Mouse (Mus musculus) forebrain, embryonic 12.5 days (tissue): ENCODE data around the gene Psat1. TPM values are rescaled to one million over a fixed set of nuclear protein-coding genes. Genes with fewer than 3 reads are reported as not detected.

Source experiments
- ATAC-seq: fragments of 200-750 bp; cut with Nextera tagmentation; 2 replicates; pipeline ENCODE4 v1.8.0; 2017; ENCODE audit warnings: moderate TSS enrichment; ENCODE audit not compliant: low FRiP score
- H3K27ac ChIP-seq: fragments of 300-500 bp; sonication (generic); 2 replicates; pipeline ENCODE4 v1.5.1; 2016; ENCODE audit warnings: mild to moderate bottlenecking
- H3K27me3 ChIP-seq: fragments of 300-500 bp; sonication (generic); 2 replicates; pipeline ENCODE4 v1.6.1; 2016; ENCODE audit warnings: mild to moderate bottlenecking
- H3K36me3 ChIP-seq: fragments of 300-500 bp; sonication (generic); replicated peaks from 2 replicates; pipeline ENCODE4 v1.6.1; 2016; ENCODE audit warnings: mild to moderate bottlenecking
- H3K4me1 ChIP-seq: fragments of 300-500 bp; sonication (generic); 2 replicates; pipeline ENCODE4 v1.6.1; 2016
- H3K4me2 ChIP-seq: fragments of 300-500 bp; sonication (generic); 2 replicates; pipeline ENCODE4 v1.6.1; 2016; ENCODE audit warnings: mild to moderate bottlenecking, moderate library complexity
- H3K4me3 ChIP-seq: fragments of 300-500 bp; sonication (generic); replicated peaks from 2 replicates; pipeline ENCODE4 v1.5.1; 2016; ENCODE audit warnings: mild to moderate bottlenecking
- H3K9ac ChIP-seq: fragments of 300-500 bp; sonication (generic); 2 replicates; pipeline ENCODE4 v1.6.1; 2016; ENCODE audit warnings: mild to moderate bottlenecking
- H3K9me3 ChIP-seq: fragments of 300-500 bp; sonication (generic); 2 replicates; pipeline ENCODE4 v1.6.1; 2016
- WGBS: fragments of 180-500 bp; shearing (Covaris S2); methylation state at CpG from one replicate; pipeline ENCODE4 v1.1.7; 2016; 5-methylcytosine and 5-hydroxymethylcytosine counted together
- polyA plus RNA-seq: library from polyadenylated mRNA; unstranded; fragments of >200 nt; fragmentation: Nextera tagmentation; extraction: Ambion mirVana; gene quantifications from 2 replicates; pipeline ENCODE4 v1.2.1, GENCODE M21; 2016

Psat1 gene
- polyA plus RNA-seq: 169 and 172 TPM in 2 replicates

DNA sequence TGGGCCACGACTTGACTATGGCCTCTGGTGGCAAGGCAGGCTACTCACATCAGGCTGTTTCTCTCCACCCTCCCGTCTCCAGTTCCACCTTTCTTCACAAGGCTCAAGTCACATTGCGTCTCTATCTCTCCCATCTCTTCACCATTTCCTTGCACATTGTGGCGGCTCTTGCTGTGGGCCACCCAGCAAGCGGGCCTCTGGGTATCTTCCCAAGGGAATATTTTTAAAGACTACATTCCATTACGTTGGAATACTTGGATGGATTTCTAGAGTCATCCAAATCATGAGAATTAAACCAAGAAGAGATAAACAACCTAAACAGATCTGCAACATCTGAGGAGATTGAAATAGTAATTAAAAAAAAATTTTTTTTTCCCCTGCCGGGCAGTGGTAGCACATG, at the start of gene Psat1:
Gene Psat1, minus strand, starts transcription at position 101 of the 400 bp plus-strand sequence.
- Histone ChIP-seq H3K27ac (no peak within 1 kb of the TSS), H3K36me3 (no peaks in the 10 kb centered on the region), H3K9ac (no peak within 1 kb of the TSS), H3K4me3 (no peak within 1 kb of the TSS), H3K27me3 (0 out of 2 replicates have a peak, but pooled peaks cover 2% of the 10 kb centered on the region), H3K9me3 (no peaks in the 10 kb centered on the region), H3K4me1 (peaks cover 4% of the 10 kb centered on the region), H3K4me2 (no peak within 1 kb of the TSS)
- ATAC-seq: no peak
- WGBS: 94% methylated on average over 7 of the region's 7 CpGs

DNA sequence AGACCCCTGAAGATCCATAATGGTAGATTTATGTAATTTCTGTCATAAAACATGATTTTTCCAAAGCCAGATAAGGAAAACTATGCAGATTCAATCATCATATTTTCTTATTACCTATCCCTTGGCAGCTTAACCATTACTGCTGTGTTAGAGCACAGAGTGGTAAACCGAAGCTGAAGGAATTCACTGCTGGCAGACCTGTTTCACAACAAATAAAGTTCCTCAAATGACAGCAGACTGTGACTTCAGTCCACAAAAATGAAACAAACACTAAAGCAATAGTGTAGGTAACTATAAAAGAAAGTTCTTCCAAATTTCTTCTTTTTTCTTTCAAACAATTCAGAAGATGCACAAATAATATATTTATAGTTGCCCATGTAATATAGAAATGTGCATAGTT, 43.0 kb upstream of the Psat1 start:
- Histone ChIP-seq H3K4me3 (no peak overlapping the region), H3K36me3 (no peaks in the 10 kb centered on the region; the same call in 1 of the 2 replicates), H3K27ac (no peak overlapping the region), H3K4me2 (no peak overlapping the region), H3K9ac (no peak overlapping the region), H3K9me3 (no peaks in the 10 kb centered on the region), H3K4me1 (peaks cover 4% of the 10 kb centered on the region; the same call in 1 of the 2 replicates), H3K27me3 (no peaks in the 10 kb centered on the region)
- ATAC-seq: no peak
- WGBS: 98% methylated on average over 1 of the region's 1 CpGs

DNA sequence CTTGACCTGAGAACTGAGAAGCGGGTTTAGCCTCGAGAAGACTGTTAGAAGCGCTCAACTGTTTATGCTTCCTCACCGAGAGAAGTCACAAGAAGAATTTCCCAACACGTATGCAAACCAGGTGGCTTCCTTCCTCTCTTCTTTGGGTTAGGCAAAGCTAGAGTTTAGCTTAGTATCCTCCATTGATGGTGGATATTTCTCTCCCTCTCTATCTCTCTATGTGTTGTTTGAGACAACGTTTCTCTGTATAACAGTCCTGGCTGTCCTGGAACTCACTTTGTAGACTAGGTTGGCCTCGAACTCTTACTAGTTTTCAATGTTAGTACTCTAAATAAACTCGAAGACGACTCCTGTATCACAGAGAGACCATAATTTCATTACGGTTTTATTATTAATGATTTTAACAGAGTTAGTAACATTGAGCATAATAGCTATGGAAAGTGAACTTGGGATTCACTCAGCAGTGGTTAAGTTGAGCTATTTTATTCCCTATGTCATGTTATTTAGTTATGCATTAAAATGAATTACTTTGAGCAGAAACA, 38.1 kb upstream of the Psat1 start:
- H3K27ac ChIP-seq: peak overlapping the region; percentile 93; the same call in 1 of the 2 replicates

DNA sequence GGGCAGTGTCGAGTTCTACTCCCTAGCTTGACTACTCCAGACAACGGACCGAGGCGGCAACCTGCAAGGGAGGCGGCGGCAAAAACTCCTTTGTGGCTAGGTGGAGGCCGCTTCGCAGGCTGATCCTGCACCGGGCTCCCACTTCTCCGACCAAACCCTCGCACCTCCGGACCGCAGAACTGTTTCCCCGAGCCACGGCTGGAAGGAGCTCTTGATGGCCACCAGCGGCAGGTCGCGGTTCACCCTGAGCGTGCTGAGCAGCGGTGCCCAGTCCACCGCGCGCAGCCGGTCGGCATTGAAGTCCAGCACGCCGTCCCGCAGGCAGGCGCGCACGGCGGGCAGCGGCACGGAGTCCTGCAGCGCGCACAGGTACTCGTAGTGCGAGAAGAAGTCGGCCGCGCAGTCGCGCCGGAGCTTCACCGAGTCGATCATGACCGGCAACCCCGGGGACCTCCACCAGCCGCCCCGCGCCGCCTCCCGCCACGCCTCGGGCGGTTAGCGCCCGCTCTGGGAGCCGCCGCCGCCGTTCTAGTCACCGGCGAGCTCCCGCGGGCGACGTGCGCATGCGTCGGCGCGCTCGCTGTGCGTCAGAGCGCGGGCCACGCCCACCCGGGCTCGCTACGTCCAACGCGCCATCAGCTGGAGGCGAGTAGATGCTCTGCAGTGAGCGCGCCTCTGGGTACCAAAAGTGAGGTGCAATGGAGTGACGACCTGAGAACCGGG, 37.5 kb upstream of the Psat1 start, which contains the start of gene Cep78:
Gene Cep78, minus strand, starts transcription at position 541 of the 723 bp plus-strand sequence.
- peak within 1 kb of the TSS; percentile 93 for H3K27ac ChIP-seq
- H3K4me1 ChIP-seq: peaks cover 31% of the 10 kb centered on the region
- no peaks in the 10 kb centered on the region for H3K9me3 ChIP-seq
- H3K4me3 ChIP-seq: peak within 1 kb of the TSS; percentile 80
- peak within 1 kb of the TSS; percentile 93 for H3K9ac ChIP-seq
- H3K36me3 ChIP-seq: peaks cover 14% of the 10 kb centered on the region; the same call in 1 of the 2 replicates
- no peaks in the 10 kb centered on the region for H3K27me3 ChIP-seq
- under 1% methylated on average over 88 of the region's 88 CpGs for WGBS
- ATAC-seq: peak; percentile 92
- peak within 1 kb of the TSS; percentile 67 for H3K4me2 ChIP-seq

More for the DNA sequence above, 38.1 kb upstream of the Psat1 start:
- no peaks in the 10 kb centered on the region for H3K9me3 ChIP-seq
- peak overlapping the region; percentile 93 for H3K9ac ChIP-seq
- H3K4me1 ChIP-seq: peaks cover 31% of the 10 kb centered on the region
- peaks cover 8% of the 10 kb centered on the region; the same call in 1 of the 2 replicates for H3K36me3 ChIP-seq
- no peaks in the 10 kb centered on the region for H3K27me3 ChIP-seq
- H3K4me3 ChIP-seq: peak overlapping the region; percentile 80
- peak overlapping the region; percentile 67 for H3K4me2 ChIP-seq
- no peak for ATAC-seq
- 32% methylated on average over 10 of the region's 10 CpGs for WGBS

DNA sequence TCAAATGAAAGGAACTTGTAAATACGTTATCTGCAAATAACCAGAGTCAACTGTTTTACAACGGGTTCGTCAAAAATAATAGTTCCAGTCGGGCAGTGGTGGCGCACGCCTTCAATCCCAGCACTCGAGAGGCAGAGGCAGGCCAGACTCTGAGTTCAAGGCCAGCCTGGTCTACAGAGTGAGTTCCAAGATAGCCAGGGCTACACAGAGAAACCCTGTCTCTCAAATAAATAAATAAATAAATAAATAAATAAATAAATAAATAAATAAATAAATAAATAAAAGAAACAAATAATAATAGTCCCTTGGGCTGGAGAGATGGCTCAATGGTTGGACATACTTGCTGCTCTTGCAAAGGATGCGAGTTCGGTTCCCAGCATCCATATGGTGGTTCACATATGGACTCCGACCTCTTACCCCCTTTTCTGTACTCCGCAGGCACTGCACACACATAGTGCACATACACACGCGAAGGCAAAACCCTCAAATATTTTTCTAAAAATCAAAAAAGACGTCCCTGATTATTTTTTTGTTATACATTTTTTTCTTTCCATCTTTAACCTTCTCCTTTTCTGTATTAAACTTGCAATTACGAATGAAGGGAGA, 36.7 kb upstream of the Psat1 start:
- H3K27ac ChIP-seq: peak overlapping the region; percentile 93
- H3K4me2 ChIP-seq: peak overlapping the region; percentile 67
- peak overlapping the region; percentile 93 for H3K9ac ChIP-seq
- peak overlapping the region; percentile 80 for H3K4me3 ChIP-seq
- H3K4me1 ChIP-seq: peaks cover 31% of the 10 kb centered on the region
- 49% methylated on average over 15 of the region's 15 CpGs for WGBS
- H3K9me3 ChIP-seq: no peaks in the 10 kb centered on the region
- peaks cover 16% of the 10 kb centered on the region for H3K36me3 ChIP-seq
- 0 out of 2 replicates have a peak, but pooled peaks have one; percentile 40 for ATAC-seq
- no peaks in the 10 kb centered on the region for H3K27me3 ChIP-seq

DNA sequence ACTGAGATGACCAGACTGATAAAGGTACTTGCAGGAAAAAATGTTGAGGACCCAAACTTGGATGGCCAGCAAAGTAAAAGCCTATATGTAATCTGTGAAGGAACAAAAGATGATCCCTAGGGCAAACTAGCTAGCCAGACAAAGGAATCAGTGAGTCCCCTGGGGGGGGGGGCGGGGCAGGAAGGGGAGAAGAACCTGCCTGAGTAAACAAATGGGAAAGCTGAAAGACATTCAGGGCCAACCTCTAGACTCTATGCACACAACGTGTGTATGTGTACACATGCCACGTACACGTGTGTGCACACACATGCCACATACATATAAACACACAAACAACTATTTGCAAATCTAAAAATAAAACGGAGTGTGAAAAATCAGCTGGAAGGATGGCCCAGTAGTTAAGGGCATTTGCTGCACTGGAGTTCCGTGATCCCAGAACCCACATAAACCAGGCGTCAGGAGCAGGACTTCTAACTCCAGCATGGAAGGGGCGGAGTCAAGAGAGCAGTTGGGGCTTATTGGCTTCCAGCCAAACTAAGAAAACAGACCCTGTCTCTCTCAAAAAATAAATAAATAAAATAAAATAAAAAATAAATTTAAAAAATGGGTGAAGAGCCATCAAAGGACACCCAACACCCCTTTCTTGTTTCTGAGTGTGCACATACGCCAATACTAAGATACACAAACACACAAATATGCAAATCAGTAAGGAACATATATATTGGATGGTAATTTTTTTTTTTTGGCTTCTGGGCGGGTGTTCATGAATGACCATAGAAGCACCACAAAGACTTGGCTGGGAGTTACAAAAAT, 36.0 kb upstream of the Psat1 start:
- Histone ChIP-seq H3K27ac (no peak overlapping the region), H3K36me3 (peaks cover 21% of the 10 kb centered on the region), H3K9me3 (no peaks in the 10 kb centered on the region), H3K27me3 (no peaks in the 10 kb centered on the region), H3K4me3 (peak overlapping the region; percentile 16), H3K4me2 (peak overlapping the region; percentile 67), H3K9ac (0 out of 2 replicates have a peak overlapping the region, but pooled peaks have one; percentile 17), H3K4me1 (peaks cover 31% of the 10 kb centered on the region)
- ATAC-seq: no peak
- 39% methylated on average over 9 of the region's 10 CpGs for WGBS

DNA sequence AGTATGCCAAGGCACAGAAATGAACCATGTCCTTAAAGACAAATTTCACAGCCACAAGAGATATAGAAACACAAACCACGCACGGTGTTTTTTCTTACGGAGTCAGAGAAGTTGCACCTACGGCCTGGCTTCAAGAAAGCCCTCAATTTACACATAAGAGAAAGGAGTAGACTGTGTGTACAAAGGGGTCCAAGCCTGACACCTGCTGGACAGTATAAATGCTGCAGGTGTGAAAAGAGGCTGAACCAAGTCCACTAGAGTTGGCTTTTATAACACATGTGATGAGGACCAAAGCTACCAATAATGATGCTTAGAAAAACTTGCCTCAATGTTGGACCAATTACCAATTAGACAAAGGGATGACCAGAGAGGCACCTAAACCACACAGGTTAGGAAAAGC, 34.7 kb upstream of the Psat1 start:
- Histone ChIP-seq H3K27ac (0 out of 2 replicates have a peak overlapping the region, but pooled peaks have one; percentile 13), H3K4me1 (peaks cover 31% of the 10 kb centered on the region), H3K36me3 (peaks cover 34% of the 10 kb centered on the region), H3K9me3 (no peaks in the 10 kb centered on the region), H3K4me2 (peak overlapping the region; percentile 67; the same call in 1 of the 2 replicates), H3K27me3 (no peaks in the 10 kb centered on the region), H3K9ac (0 out of 2 replicates have a peak overlapping the region, but pooled peaks have one; percentile 7), H3K4me3 (no peak overlapping the region)
- 55% methylated on average over 4 of the region's 4 CpGs for WGBS
- ATAC-seq: 0 out of 2 replicates have a peak, but pooled peaks have one; percentile 28

DNA sequence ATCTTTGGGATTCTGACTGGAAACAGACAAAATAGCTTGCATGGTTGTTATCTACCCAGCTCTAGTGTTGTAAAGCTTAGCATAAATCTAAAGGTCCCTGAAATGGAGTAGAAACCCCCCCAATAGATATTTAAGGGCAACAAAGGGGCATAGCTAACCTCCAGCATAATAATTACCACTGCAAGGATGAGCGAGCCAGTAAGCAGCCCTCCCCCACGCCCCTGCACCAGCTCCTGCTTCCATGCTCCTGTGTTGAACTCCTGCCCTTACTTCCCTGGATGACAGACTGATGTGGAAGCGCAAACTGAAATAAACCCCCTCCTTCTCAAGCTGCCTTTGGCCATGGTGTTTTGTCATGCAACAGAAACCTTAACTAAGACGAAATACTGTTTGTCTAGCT, 26.2 kb upstream of the Psat1 start:
- Histone ChIP-seq H3K9ac (no peak overlapping the region), H3K36me3 (peaks cover 90% of the 10 kb centered on the region), H3K4me1 (no peaks in the 10 kb centered on the region), H3K9me3 (no peaks in the 10 kb centered on the region), H3K4me3 (no peak overlapping the region), H3K4me2 (no peak overlapping the region), H3K27me3 (no peaks in the 10 kb centered on the region), H3K27ac (no peak overlapping the region)
- WGBS: 87% methylated on average over 4 of the region's 4 CpGs
- ATAC-seq: no peak

DNA sequence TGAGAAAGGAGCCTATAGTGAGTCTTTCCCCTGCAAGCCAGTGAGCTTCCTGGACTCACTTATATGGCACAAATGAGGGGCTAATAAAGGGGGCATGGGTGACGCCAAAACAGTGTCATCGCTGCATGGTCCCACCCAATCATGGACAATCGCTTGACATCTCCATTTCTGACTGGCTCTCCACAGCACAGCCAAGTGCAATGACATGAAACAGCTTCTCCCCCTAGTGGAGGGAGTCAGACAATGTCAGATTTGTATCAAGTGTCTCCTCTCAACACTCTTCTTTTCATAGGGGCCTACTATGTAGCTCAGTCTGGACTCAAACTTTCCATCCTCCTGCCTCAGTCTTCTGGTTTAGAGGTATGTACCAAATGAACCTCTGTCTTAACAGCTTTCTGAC, 17.9 kb upstream of the Psat1 start:
- H3K27ac ChIP-seq: no peak overlapping the region
- H3K36me3 ChIP-seq: peaks cover 62% of the 10 kb centered on the region
- no peak overlapping the region for H3K4me3 ChIP-seq
- no peak overlapping the region for H3K4me2 ChIP-seq
- no peaks in the 10 kb centered on the region for H3K27me3 ChIP-seq
- H3K9me3 ChIP-seq: no peaks in the 10 kb centered on the region
- 63% methylated on average over 3 of the region's 3 CpGs for WGBS
- no peaks in the 10 kb centered on the region for H3K4me1 ChIP-seq
- peak; percentile 75 for ATAC-seq
- no peak overlapping the region for H3K9ac ChIP-seq

DNA sequence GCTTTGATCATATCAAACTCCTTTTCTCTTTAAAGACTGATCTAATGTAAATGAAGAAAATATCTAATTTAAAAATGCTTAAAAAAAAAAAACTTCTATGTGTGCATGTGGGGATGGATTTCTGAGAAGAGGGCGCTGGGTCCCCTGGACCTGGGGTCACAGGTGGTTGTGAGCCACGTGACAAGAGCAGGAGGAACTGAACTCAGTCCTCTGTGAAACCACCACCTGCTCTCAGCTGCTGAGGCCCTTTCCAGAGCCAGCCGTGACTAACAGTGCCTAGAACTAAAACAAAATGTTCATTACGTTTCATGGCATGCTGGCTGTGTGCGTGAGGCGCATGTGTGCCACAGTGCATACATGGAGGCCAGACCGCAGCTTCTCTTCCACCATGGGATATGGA, 17.4 kb upstream of the Psat1 start:
- no peaks in the 10 kb centered on the region for H3K27me3 ChIP-seq
- H3K4me1 ChIP-seq: no peaks in the 10 kb centered on the region
- no peak for ATAC-seq
- no peak overlapping the region for H3K9ac ChIP-seq
- no peak overlapping the region for H3K4me3 ChIP-seq
- WGBS: 93% methylated on average over 7 of the region's 7 CpGs
- H3K9me3 ChIP-seq: no peaks in the 10 kb centered on the region
- no peak overlapping the region for H3K4me2 ChIP-seq
- no peak overlapping the region for H3K27ac ChIP-seq
- peaks cover 62% of the 10 kb centered on the region for H3K36me3 ChIP-seq

DNA sequence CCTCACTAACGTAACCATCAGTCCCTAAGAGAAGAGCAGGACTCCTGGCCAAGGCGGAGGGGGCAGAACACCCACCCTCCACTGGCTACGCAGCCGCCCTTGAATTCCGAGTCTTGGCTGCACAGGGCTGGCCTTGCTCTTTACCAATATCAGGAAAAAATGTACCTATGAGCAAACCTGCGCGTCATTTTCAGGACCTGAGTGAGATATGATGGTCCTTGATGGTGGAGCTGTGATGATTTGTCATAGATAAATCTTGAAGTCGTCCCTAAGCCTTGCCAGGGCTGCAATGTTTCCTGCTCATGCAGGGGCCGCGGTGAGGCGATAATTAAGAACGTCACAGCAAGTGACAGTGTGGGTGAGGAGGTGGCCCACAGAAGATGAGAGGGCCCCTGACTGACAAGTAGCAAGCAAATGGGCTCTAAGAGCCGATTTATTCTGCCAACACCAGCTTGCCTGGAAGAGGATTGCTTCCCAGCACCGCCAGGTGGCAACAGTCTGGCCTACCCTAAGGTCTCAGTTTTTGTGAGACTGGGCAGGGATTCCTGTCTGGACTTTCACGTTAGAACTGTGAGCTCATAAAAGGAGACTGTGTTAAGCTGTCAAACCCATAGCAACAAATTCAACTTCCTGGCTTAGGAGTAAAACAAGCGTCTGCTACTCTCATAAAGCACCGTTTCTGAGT, 16.0 kb upstream of the Psat1 start:
- Histone ChIP-seq H3K36me3 (peaks cover 61% of the 10 kb centered on the region), H3K27me3 (no peaks in the 10 kb centered on the region), H3K9ac (no peak overlapping the region), H3K4me3 (no peak overlapping the region), H3K4me2 (no peak overlapping the region), H3K27ac (no peak overlapping the region), H3K4me1 (no peaks in the 10 kb centered on the region), H3K9me3 (no peaks in the 10 kb centered on the region)
- no peak for ATAC-seq
- WGBS: 91% methylated on average over 17 of the region's 17 CpGs
